15 mouse cellular contexts compared by ENCODE assay signal in genomic region chr7:109879158-109879557, GRCm38 (mm10). TPM values are rescaled to one million over a fixed set of nuclear protein-coding genes. Genes with fewer than 3 reads are reported as not detected.
DNase-seq lines count a peak whose midpoint lies in the region; ATAC-seq and TF ChIP-seq lines count a peak whose summit lies in the region.
"Had no signal": no experiment of that assay in that cellular context is flagged by ENCODE, and none has a peak within 500 bp of the region (broad histone marks: within the 10 kb centered on the region; RNA-seq: fewer than 3 reads in every experiment).

No protein-coding gene starts in this region.

- no peak for TF ChIP-seq CTCF in midbrain, postnatal 0 days (IDR thresholded peaks at IDR 0.05)

- 0 out of 2 replicates have a peak overlapping the region, but pooled peaks have one; percentile 19 for H3K9ac ChIP-seq in midbrain, postnatal 0 days (replicated peaks; ENCODE audit: low read length, poor library complexity, severe bottlenecking)
- no peak overlapping the region for H3K9ac ChIP-seq in midbrain, embryonic 15.5 days
- H3K9ac ChIP-seq in limb, embryonic 14.5 days (ENCODE audit: low read depth, low read length, severe bottlenecking): no peak overlapping the region
- H3K9ac ChIP-seq in hindbrain, embryonic 16.5 days (ENCODE audit: low read depth, low read length): no peak overlapping the region
- H3K9ac ChIP-seq: limb, embryonic 15.5 days; neural tube, embryonic 13.5 days had no signal

- ATAC-seq in midbrain, postnatal 0 days (ENCODE audit: low FRiP score): no peak
- no peak for ATAC-seq in midbrain, embryonic 15.5 days (replicated peaks)
- ATAC-seq in limb, embryonic 14.5 days (ENCODE audit: low FRiP score, low read depth): 0 out of 2 replicates have a peak, but pooled peaks have one; percentile 23
- ATAC-seq in CD4-positive, CD25-positive, alpha-beta regulatory T cell, adult 4 months: no peak
- no peak for ATAC-seq in hindbrain, embryonic 16.5 days
- ATAC-seq: hindbrain, postnatal 0 days had no signal

- WGBS in heart, embryonic 10.5 days: 37% methylated on average over 12 of the region's 12 CpGs
- WGBS in midbrain, postnatal 0 days: 69% methylated on average over 12 of the region's 12 CpGs
- WGBS in midbrain, embryonic 15.5 days: 69% methylated on average over 12 of the region's 12 CpGs
- 41% methylated on average over 12 of the region's 12 CpGs for WGBS in limb, embryonic 14.5 days
- WGBS in hindbrain, embryonic 16.5 days: 65% methylated on average over 12 of the region's 12 CpGs

- peaks cover 10% of the 10 kb centered on the region for H3K4me1 ChIP-seq in heart, embryonic 10.5 days
- no peaks in the 10 kb centered on the region for H3K4me1 ChIP-seq in midbrain, postnatal 0 days (ENCODE audit: insufficient read depth, low read length)
- no peaks in the 10 kb centered on the region; the same call in 1 of the 2 replicates for H3K4me1 ChIP-seq in midbrain, embryonic 15.5 days
- no peaks in the 10 kb centered on the region for H3K4me1 ChIP-seq in limb, embryonic 14.5 days (ENCODE audit: control insufficient read depth, insufficient read depth, low read length)
- no peaks in the 10 kb centered on the region for H3K4me1 ChIP-seq in hindbrain, embryonic 16.5 days (ENCODE audit: control insufficient read depth, insufficient read depth, low read depth, low read length)
- H3K4me1 ChIP-seq: neural tube, embryonic 13.5 days had no signal

- H3K27me3 ChIP-seq in heart, embryonic 10.5 days (ENCODE audit: insufficient read depth, poor library complexity, severe bottlenecking): no peaks in the 10 kb centered on the region
- H3K27me3 ChIP-seq in midbrain, postnatal 0 days (ENCODE audit: insufficient read depth, low read length): no peaks in the 10 kb centered on the region
- no peaks in the 10 kb centered on the region for H3K27me3 ChIP-seq in midbrain, embryonic 15.5 days (replicated peaks)
- H3K27me3 ChIP-seq in limb, embryonic 14.5 days (ENCODE audit: control insufficient read depth, insufficient read depth, low read length): no peaks in the 10 kb centered on the region
- no peaks in the 10 kb centered on the region for H3K27me3 ChIP-seq in hindbrain, embryonic 16.5 days (replicated peaks; ENCODE audit: control insufficient read depth, insufficient read depth, low read length)
- H3K27me3 ChIP-seq: limb, embryonic 15.5 days; neural tube, embryonic 13.5 days had no signal

- H3K4me3 ChIP-seq in heart, embryonic 10.5 days: peak overlapping the region; percentile 37
- H3K4me3 ChIP-seq in midbrain, postnatal 0 days (ENCODE audit: low read depth, low read length): no peak overlapping the region
- H3K4me3 ChIP-seq in midbrain, embryonic 15.5 days: no peak overlapping the region
- H3K4me3 ChIP-seq in limb, embryonic 14.5 days (replicated peaks; ENCODE audit: low read length): no peak overlapping the region
- H3K4me3 ChIP-seq in hindbrain, embryonic 16.5 days (ENCODE audit: low read length): no peak overlapping the region
- H3K4me3 ChIP-seq: limb, embryonic 15.5 days; neural tube, embryonic 13.5 days had no signal

- H3K4me2 ChIP-seq in midbrain, postnatal 0 days (ENCODE audit: low read depth, low read length, poor library complexity, severe bottlenecking): no peak overlapping the region
- H3K4me2 ChIP-seq in midbrain, embryonic 15.5 days: no peak overlapping the region
- H3K4me2 ChIP-seq in limb, embryonic 14.5 days (replicated peaks; ENCODE audit: low read depth, low read length, severe bottlenecking): no peak overlapping the region
- H3K4me2 ChIP-seq in hindbrain, embryonic 16.5 days (ENCODE audit: low read length): no peak overlapping the region
- H3K4me2 ChIP-seq: limb, embryonic 15.5 days; midbrain, embryonic 11.5 days; neural tube, embryonic 13.5 days had no signal

- DNase-seq in heart, embryonic 10.5 days (ENCODE audit: low spot score): no peak
- no peak for DNase-seq in heart, adult 18-20 months
- no peak for DNase-seq in midbrain, postnatal 0 days (ENCODE audit: low spot score)
- DNase-seq in limb, embryonic 14.5 days (ENCODE audit: low spot score): no peak
- DNase-seq in thymus, postnatal 10 days (ENCODE audit: low spot score in 2 of 2): no peak
- DNase-seq: adrenal gland, postnatal 14 days; B cell, adult 2 months; cerebellum, adult 11 months had no signal

- H3K27ac ChIP-seq in heart, embryonic 10.5 days: peak overlapping the region; percentile 81
- H3K27ac ChIP-seq in midbrain, postnatal 0 days (ENCODE audit: low read depth, low read length): no peak overlapping the region
- H3K27ac ChIP-seq in midbrain, embryonic 15.5 days: no peak overlapping the region
- no peak overlapping the region for H3K27ac ChIP-seq in limb, embryonic 14.5 days (replicated peaks; ENCODE audit: low read depth, low read length)
- no peak overlapping the region for H3K27ac ChIP-seq in hindbrain, embryonic 16.5 days (ENCODE audit: low read depth, low read length)
- H3K27ac ChIP-seq: hindbrain, postnatal 0 days; limb, embryonic 15.5 days; neural tube, embryonic 13.5 days had no signal

- H3K9me3 ChIP-seq in heart, embryonic 10.5 days: no peaks in the 10 kb centered on the region
- no peaks in the 10 kb centered on the region for H3K9me3 ChIP-seq in midbrain, postnatal 0 days (ENCODE audit: low read length)
- H3K9me3 ChIP-seq in midbrain, embryonic 15.5 days: no peaks in the 10 kb centered on the region
- no peaks in the 10 kb centered on the region for H3K9me3 ChIP-seq in limb, embryonic 14.5 days (ENCODE audit: control insufficient read depth, low read length)
- no peaks in the 10 kb centered on the region for H3K9me3 ChIP-seq in hindbrain, embryonic 16.5 days (ENCODE audit: control insufficient read depth, low read length)
- H3K9me3 ChIP-seq: limb, embryonic 15.5 days; neural tube, embryonic 13.5 days had no signal

- H3K36me3 ChIP-seq in heart, embryonic 10.5 days: no peaks in the 10 kb centered on the region
- no peaks in the 10 kb centered on the region for H3K36me3 ChIP-seq in midbrain, postnatal 0 days (ENCODE audit: insufficient read depth, low read length)
- no peaks in the 10 kb centered on the region for H3K36me3 ChIP-seq in midbrain, embryonic 15.5 days (replicated peaks)
- no peaks in the 10 kb centered on the region for H3K36me3 ChIP-seq in limb, embryonic 14.5 days (ENCODE audit: control insufficient read depth, insufficient read depth, low read length)
- no peaks in the 10 kb centered on the region for H3K36me3 ChIP-seq in hindbrain, embryonic 16.5 days (ENCODE audit: control insufficient read depth, insufficient read depth, low read length)
- H3K36me3 ChIP-seq: limb, embryonic 15.5 days; neural tube, embryonic 13.5 days had no signal

- no peak for TF ChIP-seq POLR2A in limb, embryonic 14.5 days (IDR thresholded peaks at IDR 0.05; ENCODE audit: borderline replicate concordance, extremely low read depth, insufficient read depth, insufficient read length)

RNA-seq across cellular contexts. Expression of gene Scube2, which starts 13.7 kb away (rescaled TPM):
- polyA plus RNA-seq in heart, embryonic 10.5 days (2016; fragmentation: Nextera tagmentation; extraction: Ambion mirVana): 4.7 and 11.3 TPM in 2 replicates
- total RNA-seq in heart, adult 18-20 months (2021): 10 to 100 TPM; 24.1 to 32.0 TPM
- total RNA-seq in midbrain, postnatal 0 days (2014; rRNA removed): 3.0 and 4.3 TPM in 2 replicates
- polyA plus RNA-seq in midbrain, postnatal 0 days (2015; fragmentation: Nextera tagmentation; extraction: Ambion mirVana): 1.3 and 2.2 TPM in 2 replicates
- polyA plus RNA-seq in midbrain, embryonic 15.5 days (2015; fragmentation: Nextera tagmentation; extraction: Ambion mirVana): 1.7 and 2.2 TPM in 2 replicates
- 4.7 and 5.2 TPM in 2 replicates for polyA plus RNA-seq in limb, embryonic 14.5 days (2012; rRNA removed)
- polyA plus RNA-seq in limb, embryonic 14.5 days (2014; fragmentation: Nextera tagmentation; extraction: Ambion mirVana): 9.2 and 11.7 TPM in 2 replicates
- not detected for polyA plus RNA-seq in CD4-positive, CD25-positive, alpha-beta regulatory T cell, adult 4 months (2017; shearing (Covaris generic))
- polyA plus RNA-seq in hindbrain, embryonic 16.5 days (2015; fragmentation: Nextera tagmentation; extraction: Ambion mirVana): 2.5 TPM in 2 replicates
